Mouse (Mus musculus): Measurements from ENCODE around the gene Wdr82.

The Wdr82 gene

GRCm38 (mm10) chr9:106227790-106228429, 57.2 kb downstream of the Wdr82 start:
- DNase-seq: no peak

DNA sequence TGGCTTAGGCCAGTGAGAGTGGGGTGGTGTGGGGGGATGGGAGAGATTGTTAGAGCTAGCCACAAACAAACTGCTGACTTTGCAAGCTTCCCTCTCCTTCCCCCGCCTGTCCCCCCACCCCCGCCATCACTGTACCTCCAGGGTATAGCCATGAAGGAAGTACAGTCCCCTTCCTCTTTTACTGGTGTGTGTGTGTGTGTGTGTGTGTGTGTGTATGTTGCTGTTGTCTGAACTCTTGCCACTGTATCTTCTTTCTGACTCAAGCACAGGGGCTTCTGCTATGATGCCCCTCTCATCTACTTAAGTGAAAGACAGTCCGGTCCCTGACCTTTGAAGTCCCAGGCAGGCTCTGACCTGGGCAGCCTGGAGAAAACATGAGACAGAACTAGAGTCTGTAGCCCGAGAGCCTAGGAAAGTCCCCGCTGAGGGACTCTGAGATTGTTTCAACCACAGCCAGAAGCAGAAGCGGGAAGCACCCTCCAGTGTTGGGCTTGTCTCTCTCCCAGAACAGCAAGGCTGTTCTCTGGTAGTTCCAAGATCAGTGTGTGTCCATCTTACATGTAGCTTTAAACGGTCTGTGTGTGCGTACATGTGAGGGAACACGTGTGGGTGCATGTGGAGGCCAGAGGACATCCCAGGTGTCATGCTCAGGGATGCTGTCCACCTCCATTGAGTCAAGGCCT, 59.5 kb downstream of the Wdr82 start:
- no peak for DNase-seq

DNA sequence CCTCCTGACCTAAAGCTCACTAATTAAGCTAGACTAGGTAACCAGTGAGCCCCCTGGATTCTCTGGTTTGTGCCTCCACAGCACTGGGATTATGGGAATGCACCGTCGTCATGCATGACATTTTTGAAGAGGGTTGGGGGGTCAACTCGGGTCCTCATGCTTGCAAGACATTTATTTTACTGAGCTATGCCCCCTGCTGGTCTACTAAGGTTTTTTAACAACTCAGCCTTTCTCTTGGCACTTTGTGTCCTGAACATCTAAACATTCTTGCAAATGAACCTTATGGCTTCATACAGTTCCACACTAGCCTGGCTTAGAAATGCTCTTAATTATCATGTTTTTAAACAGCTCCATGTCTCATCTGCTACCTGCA, 60.0 kb downstream of the Wdr82 start:
- no peak for DNase-seq

DNA sequence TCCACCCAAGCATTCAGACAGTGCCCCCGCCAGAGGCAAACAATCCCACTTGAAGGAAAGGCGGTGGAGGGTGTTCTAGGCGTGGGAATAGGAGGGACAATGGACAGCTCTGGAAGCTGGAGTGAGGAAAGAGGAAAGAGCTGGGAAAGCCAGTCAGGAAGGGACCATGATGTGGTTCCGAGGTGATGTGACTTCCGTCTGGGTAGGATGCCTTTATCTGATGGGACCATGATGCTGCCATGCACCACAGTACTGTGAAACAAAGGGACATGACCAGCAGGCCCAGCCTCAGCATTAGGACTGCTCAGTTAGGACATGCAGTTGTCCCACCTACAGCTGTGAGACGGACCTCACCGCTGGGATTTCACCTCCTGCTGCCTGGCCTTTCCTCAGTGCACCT, 60.5 kb downstream of the Wdr82 start:
- no peak for DNase-seq

DNA sequence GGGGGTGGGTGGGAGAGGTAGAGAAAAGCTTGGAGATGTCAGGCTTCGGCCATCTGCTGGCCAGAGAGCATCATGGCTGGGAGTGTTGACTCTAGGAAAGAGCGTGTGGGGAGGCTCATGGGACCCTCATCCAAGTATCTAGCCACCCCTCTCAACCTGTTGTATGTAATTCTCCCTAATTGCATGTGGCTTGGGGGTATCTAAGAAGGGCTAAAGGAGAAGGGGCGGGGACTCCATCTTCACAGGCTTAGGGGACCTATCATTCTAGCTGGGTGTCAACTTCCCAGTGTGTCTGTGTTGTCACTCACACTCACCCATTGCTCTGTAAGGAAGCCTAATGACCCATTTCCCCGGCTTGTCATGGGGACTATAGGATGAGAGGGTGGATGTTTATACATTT, 61.1 kb downstream of the Wdr82 start:
- DNase-seq: no peak

DNA sequence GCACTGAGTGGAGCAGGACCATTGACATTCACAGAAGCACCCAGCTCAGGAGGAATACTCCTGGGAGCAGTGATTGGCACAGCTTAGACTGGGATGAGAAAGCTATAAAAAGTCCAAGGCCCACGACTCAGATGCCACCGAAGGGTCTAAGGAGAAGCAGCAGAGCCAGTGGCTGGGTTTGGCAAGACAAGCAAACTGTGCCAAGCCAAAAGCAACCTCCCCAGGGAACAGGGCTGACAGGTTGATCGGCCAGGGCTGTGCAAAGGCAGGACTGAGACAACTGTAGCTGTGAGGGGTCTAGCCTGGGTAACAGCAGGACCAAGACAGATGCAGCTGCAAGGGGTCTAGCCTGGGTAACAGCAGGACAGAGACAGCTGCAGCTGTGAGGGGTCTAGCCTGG, 62.2 kb downstream of the Wdr82 start:
- no peak for DNase-seq

GRCm38 (mm10) chr9:106233953-106234352, 63.2 kb downstream of the Wdr82 start:
- no peak for DNase-seq

GRCm38 (mm10) chr9:106235194-106235830, 64.6 kb downstream of the Wdr82 start:
- DNase-seq: no peak

- no peak for DNase-seq
Measured at GRCm38 (mm10) chr9:106236156-106236817, 65.6 kb downstream of the Wdr82 start.

DNA sequence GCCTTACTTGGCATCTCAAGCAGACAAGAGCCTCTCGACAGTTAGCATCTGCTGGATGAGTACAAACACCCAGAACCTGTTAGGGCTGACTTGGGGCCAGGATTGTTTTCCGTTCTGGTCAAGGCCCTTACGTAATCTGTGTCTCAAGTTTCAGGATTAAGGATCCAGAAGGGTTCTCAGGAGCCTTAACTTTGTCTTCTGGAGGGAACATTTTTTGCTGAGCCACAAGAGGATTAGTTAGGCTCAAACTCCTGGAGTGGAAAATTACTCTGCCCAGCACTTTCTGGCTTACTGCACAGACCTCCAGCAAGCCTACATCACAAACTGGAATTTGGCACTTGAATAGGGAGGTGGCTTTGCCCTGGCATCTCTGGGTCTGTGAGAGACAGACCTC, 66.1 kb downstream of the Wdr82 start:
- DNase-seq: no peak

- DNase-seq: no peak
Measured at GRCm38 (mm10) chr9:106237401-106237800, 66.7 kb downstream of the Wdr82 start.

- DNase-seq: no peak
Measured at GRCm38 (mm10) chr9:106237878-106238277, 67.2 kb downstream of the Wdr82 start.

All from cerebellum, adult 11-12 months (tissue).